Mouse (Mus musculus): ENCODE measurements around the gene Ascc1. TPM values are rescaled to one million over a fixed set of nuclear protein-coding genes. Genes with fewer than 3 reads are reported as not detected.

Ascc1 gene
- polyA plus RNA-seq, 1 experiment from 2014 or later, result 14.7 TPM

DNA sequence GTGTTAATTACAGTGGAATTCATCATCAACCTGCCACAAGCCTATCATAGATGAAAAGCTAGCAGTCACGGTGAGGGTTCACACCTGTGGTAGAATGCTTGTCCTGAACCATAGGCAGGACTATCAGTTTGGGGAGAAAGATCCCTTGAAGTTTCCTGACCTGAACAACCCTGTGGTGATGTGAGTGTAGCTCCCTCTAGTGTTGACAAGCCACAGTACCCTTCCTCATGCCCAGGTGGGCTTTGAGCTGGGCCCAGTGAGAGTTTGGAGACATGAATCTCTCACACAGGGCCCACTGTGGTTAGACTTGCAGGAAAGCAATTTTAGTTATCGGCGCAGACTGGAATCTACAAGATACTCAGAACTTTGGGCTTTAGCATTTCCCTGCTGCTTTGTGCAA, 63.9 kb downstream of the Ascc1 start:
- Histone ChIP-seq H3K9ac (replicated peaks) (no peak overlapping the region), H3K36me3 (replicated peaks; ENCODE audit: insufficient read depth, low read length) (no peaks in the 10 kb centered on the region), H3K27me3 (ENCODE audit: insufficient read depth, low read length) (no peaks in the 10 kb centered on the region), H3K9me3 (ENCODE audit: low read length) (no peaks in the 10 kb centered on the region), H3K4me1 (ENCODE audit: insufficient read depth) (peaks cover 3% of the 10 kb centered on the region; the same call in 1 of the 2 replicates), H3K4me2 (ENCODE audit: low read depth, low read length) (no peak overlapping the region), H3K4me3 (ENCODE audit: low read depth, low read length) (no peak overlapping the region), H3K27ac (ENCODE audit: low read depth) (no peak overlapping the region)
- TF ChIP-seq CTCF (IDR thresholded peaks at IDR 0.05; ENCODE audit: low read depth), result peak; percentile 83
- TF ChIP-seq EP300 (IDR thresholded peaks at IDR 0.05; ENCODE audit: low read depth), result no peak
- peak; percentile 26 for DNase-seq
- no peak for ATAC-seq
- 72% methylated on average over 3 of the region's 3 CpGs for WGBS (ENCODE audit: insufficient replicate concordance)

DNA sequence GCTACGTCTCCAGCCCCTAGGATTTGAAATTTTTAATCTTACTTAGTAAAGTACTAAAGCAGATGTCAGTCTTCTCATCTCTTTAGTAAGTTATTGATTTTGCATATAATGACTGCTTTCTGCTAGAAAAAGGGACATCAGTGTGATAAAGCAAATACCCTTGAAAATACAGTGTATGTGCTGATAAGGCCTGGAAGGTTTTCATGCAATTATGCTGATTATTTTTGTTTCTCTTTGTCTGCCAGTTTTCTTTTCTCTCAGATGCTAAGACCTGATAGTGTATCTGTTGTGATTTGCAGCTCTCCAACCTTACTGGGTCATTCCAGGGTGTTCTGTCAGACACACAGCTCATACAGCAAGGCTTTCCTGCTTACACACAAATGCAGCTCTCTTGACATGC, 72.6 kb downstream of the Ascc1 start:
- 84% methylated on average over 1 of the region's 1 CpGs for WGBS (ENCODE audit: insufficient replicate concordance)
- ATAC-seq (no peak), DNase-seq (no peak)
- H3K4me2 ChIP-seq (ENCODE audit: low read depth, low read length), result no peak overlapping the region
- H3K4me1 ChIP-seq (ENCODE audit: insufficient read depth), result peaks cover 30% of the 10 kb centered on the region
- TF ChIP-seq CTCF (IDR thresholded peaks at IDR 0.05; ENCODE audit: low read depth) (no peak), EP300 (IDR thresholded peaks at IDR 0.05; ENCODE audit: low read depth) (no peak)
- H3K36me3 ChIP-seq (replicated peaks; ENCODE audit: insufficient read depth, low read length), result no peaks in the 10 kb centered on the region
- H3K4me3 ChIP-seq (ENCODE audit: low read depth, low read length), result no peak overlapping the region
- no peaks in the 10 kb centered on the region for H3K9me3 ChIP-seq (ENCODE audit: low read length)
- H3K27ac ChIP-seq (ENCODE audit: low read depth), result no peak overlapping the region
- H3K27me3 ChIP-seq (ENCODE audit: insufficient read depth, low read length), result no peaks in the 10 kb centered on the region
- no peak overlapping the region for H3K9ac ChIP-seq (replicated peaks)

DNA sequence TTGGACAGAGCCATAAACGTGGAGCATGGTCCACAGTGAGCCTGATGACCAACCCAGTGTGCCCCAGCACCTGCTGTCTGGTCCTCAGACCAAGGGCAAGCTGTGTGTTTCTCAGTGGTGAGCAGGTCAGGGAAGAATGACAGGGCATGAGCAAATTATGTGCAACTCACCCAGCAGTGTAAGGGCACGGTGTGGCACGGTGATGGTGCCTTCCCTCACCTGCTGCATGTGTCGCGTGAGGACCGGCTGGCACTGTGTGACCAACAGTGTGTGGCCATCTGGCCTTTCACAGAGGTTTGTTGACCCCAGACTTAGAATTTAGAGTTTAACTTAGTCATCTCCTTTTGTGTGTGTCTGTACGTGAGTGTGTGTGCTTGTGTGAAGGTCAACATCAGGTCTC, 74.6 kb downstream of the Ascc1 start:
- ATAC-seq (no peak), DNase-seq (no peak)
- Histone ChIP-seq H3K9ac (replicated peaks) (no peak overlapping the region), H3K9me3 (ENCODE audit: low read length) (no peaks in the 10 kb centered on the region), H3K4me3 (ENCODE audit: low read depth, low read length) (no peak overlapping the region), H3K27ac (ENCODE audit: low read depth) (peak overlapping the region; percentile 87), H3K36me3 (replicated peaks; ENCODE audit: insufficient read depth, low read length) (no peaks in the 10 kb centered on the region), H3K4me2 (ENCODE audit: low read depth, low read length) (peak overlapping the region; percentile 71; the same call in 1 of the 2 replicates), H3K4me1 (ENCODE audit: insufficient read depth) (peaks cover 48% of the 10 kb centered on the region), H3K27me3 (ENCODE audit: insufficient read depth, low read length) (no peaks in the 10 kb centered on the region)
- WGBS (ENCODE audit: insufficient replicate concordance), result 93% methylated on average over 7 of the region's 7 CpGs
- no peak for TF ChIP-seq EP300 (IDR thresholded peaks at IDR 0.05; ENCODE audit: low read depth)
- TF ChIP-seq CTCF (IDR thresholded peaks at IDR 0.05; ENCODE audit: low read depth), result no peak

DNA sequence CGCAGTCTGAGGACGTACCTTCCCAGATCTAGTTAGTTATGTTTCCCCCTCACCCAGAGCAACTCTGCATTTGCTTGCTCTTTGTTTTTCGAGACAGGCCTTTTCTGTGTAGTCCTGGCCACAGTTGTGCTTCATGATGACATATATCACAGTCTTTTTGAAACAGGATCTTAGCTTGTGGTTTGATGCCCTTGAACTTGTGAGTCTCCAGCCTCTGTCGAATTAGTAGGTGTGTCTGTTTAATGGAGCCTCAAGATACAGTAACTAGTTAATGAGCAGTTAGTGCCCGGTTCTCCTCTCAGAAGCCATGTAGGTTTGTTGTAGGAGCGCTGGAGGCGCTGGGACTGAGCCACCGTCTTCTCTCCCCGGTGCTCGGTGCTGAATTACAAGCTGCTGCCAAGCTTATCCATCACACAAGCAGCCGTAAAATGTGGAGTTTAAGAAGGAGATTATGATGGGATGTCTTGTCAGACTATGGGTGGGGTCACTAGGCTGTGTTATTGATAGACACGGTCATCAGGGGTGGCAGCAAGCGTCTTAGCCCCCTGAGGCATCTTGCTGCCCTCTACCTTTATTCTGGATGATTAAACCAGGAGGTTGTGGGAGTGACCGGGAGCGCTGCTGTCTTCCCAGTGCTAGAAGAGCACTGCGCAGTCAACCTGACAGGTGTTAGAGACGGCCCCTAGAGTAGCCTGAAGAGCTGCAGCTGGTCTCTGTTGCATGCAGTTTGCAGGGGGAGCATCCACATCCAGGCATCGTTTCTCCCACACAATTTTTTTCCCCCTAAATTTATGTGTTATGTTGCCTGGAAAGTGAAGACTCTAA, 75.3 kb downstream of the Ascc1 start:
- no peaks in the 10 kb centered on the region for H3K9me3 ChIP-seq (ENCODE audit: low read length)
- peak overlapping the region; percentile 87 for H3K27ac ChIP-seq (ENCODE audit: low read depth)
- peaks cover 54% of the 10 kb centered on the region for H3K4me1 ChIP-seq (ENCODE audit: insufficient read depth)
- ATAC-seq (peak; percentile 76), DNase-seq (peak; percentile 38)
- H3K9ac ChIP-seq (replicated peaks), result peak overlapping the region; percentile 46
- TF ChIP-seq CTCF (IDR thresholded peaks at IDR 0.05; ENCODE audit: low read depth), result no peak
- TF ChIP-seq EP300 (IDR thresholded peaks at IDR 0.05; ENCODE audit: low read depth), result peak; percentile 9; the same call in 1 of the 2 replicates
- WGBS (ENCODE audit: insufficient replicate concordance), result 50% methylated on average over 18 of the region's 18 CpGs
- peak overlapping the region; percentile 71 for H3K4me2 ChIP-seq (ENCODE audit: low read depth, low read length)
- H3K27me3 ChIP-seq (ENCODE audit: insufficient read depth, low read length), result no peaks in the 10 kb centered on the region
- H3K4me3 ChIP-seq (ENCODE audit: low read depth, low read length), result peak overlapping the region; percentile 31
- H3K36me3 ChIP-seq (replicated peaks; ENCODE audit: insufficient read depth, low read length), result no peaks in the 10 kb centered on the region

DNA sequence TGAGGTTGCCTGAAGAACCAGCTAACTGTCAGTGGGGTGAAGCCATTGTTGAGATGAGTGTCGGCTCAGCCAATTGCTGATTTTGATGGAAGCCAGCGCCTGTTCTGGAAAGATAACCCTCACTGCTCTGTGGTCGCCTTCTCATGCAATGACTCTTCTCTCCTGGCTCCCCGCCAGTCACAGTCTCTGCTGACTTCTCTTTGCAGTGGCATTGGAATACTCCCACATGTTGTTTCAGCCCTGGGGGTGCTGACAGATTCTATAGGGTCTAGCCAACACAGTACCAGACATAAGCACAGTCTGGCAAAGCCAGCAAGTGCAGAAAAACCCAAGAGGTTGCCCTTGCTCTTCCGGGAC, 75.9 kb downstream of the Ascc1 start:
- 43% methylated on average over 5 of the region's 5 CpGs for WGBS (ENCODE audit: insufficient replicate concordance)
- DNase-seq, result peak; percentile 84
- peak overlapping the region; percentile 31; the same call in 1 of the 2 replicates for H3K4me3 ChIP-seq (ENCODE audit: low read depth, low read length)

DNA sequence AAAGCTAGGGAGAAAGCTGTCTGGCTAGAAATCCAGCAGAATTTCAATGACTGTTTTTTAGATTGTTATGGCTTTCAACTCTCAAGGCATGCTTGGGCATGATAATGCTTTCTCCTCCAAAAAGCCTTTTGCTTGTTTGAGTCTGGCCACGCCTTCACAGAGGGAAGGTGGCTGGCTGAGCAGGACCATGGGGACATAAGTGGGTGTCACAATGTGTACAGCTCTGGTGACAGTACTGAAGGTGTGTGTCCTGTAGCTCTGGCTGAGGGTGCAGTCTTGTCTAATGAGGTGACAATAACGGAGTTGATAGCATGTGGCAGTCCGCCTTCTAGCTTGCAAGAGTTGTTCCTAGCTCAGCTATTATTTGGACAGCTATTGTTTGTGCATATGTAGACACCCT, 77.6 kb downstream of the Ascc1 start:
- H3K4me1 ChIP-seq (ENCODE audit: insufficient read depth), result peaks cover 54% of the 10 kb centered on the region
- DNase-seq (peak; percentile 37), ATAC-seq (peak; percentile 16; the same call in 1 of the 2 replicates)
- no peak overlapping the region for H3K4me3 ChIP-seq (ENCODE audit: low read depth, low read length)
- H3K27ac ChIP-seq (ENCODE audit: low read depth), result peak overlapping the region; percentile 76
- H3K27me3 ChIP-seq (ENCODE audit: insufficient read depth, low read length), result no peaks in the 10 kb centered on the region
- H3K9me3 ChIP-seq (ENCODE audit: low read length), result no peaks in the 10 kb centered on the region
- H3K4me2 ChIP-seq (ENCODE audit: low read depth, low read length), result no peak overlapping the region
- no peak for TF ChIP-seq EP300 (IDR thresholded peaks at IDR 0.05; ENCODE audit: low read depth)
- TF ChIP-seq CTCF (IDR thresholded peaks at IDR 0.05; ENCODE audit: low read depth), result no peak
- no peaks in the 10 kb centered on the region for H3K36me3 ChIP-seq (replicated peaks; ENCODE audit: insufficient read depth, low read length)
- WGBS (ENCODE audit: insufficient replicate concordance), result 60% methylated on average over 3 of the region's 3 CpGs
- H3K9ac ChIP-seq (replicated peaks), result no peak overlapping the region

More for the DNA sequence above, 75.9 kb downstream of the Ascc1 start:
- peak; percentile 85 for ATAC-seq
- peak overlapping the region; percentile 71 for H3K4me2 ChIP-seq (ENCODE audit: low read depth, low read length)
- H3K4me1 ChIP-seq (ENCODE audit: insufficient read depth), result peaks cover 54% of the 10 kb centered on the region
- H3K36me3 ChIP-seq (replicated peaks; ENCODE audit: insufficient read depth, low read length), result no peaks in the 10 kb centered on the region
- H3K27me3 ChIP-seq (ENCODE audit: insufficient read depth, low read length), result no peaks in the 10 kb centered on the region
- TF ChIP-seq EP300 (IDR thresholded peaks at IDR 0.05; ENCODE audit: low read depth) (peak; percentile 91), CTCF (IDR thresholded peaks at IDR 0.05; ENCODE audit: low read depth) (no peak)
- peak overlapping the region; percentile 87 for H3K27ac ChIP-seq (ENCODE audit: low read depth)
- no peaks in the 10 kb centered on the region for H3K9me3 ChIP-seq (ENCODE audit: low read length)
- peak overlapping the region; percentile 42; the same call in 1 of the 2 replicates for H3K9ac ChIP-seq (replicated peaks)

All from liver, postnatal 0 days (tissue).